Mouse (Mus musculus): ENCODE results near the gene Sgms2. TPM values are rescaled to one million over a fixed set of nuclear protein-coding genes. Genes with fewer than 3 reads are reported as not detected.

Gene Sgms2
- polyA plus RNA-seq, 1 experiment from 2014 or later = 9.2 TPM

GRCm38 (mm10) chr3:131272374-131273100 lies 218.7 kb downstream of the Sgms2 start:
- H3K4me3 ChIP-seq (ENCODE audit: low read depth, low read length) = peak overlapping the region; percentile 77
- WGBS (ENCODE audit: insufficient replicate concordance) = 22% methylated on average over 10 of the region's 10 CpGs
- peak; percentile 2; the same call in 1 of the 2 replicates for ATAC-seq
- peaks cover 18% of the 10 kb centered on the region for H3K4me1 ChIP-seq (ENCODE audit: insufficient read depth)
- TF ChIP-seq EP300 (IDR thresholded peaks at IDR 0.05; ENCODE audit: low read depth) (no peak), CTCF (IDR thresholded peaks at IDR 0.05; ENCODE audit: low read depth) (no peak)
- no peaks in the 10 kb centered on the region for H3K9me3 ChIP-seq (ENCODE audit: low read length)
- H3K4me2 ChIP-seq (ENCODE audit: low read depth, low read length) = peak overlapping the region; percentile 87
- DNase-seq = no peak
- no peaks in the 10 kb centered on the region for H3K27me3 ChIP-seq (ENCODE audit: insufficient read depth, low read length)
- no peaks in the 10 kb centered on the region for H3K36me3 ChIP-seq (replicated peaks; ENCODE audit: insufficient read depth, low read length)
- H3K27ac ChIP-seq (ENCODE audit: low read depth) = peak overlapping the region; percentile 95
- H3K9ac ChIP-seq (replicated peaks) = peak overlapping the region; percentile 79

DNA sequence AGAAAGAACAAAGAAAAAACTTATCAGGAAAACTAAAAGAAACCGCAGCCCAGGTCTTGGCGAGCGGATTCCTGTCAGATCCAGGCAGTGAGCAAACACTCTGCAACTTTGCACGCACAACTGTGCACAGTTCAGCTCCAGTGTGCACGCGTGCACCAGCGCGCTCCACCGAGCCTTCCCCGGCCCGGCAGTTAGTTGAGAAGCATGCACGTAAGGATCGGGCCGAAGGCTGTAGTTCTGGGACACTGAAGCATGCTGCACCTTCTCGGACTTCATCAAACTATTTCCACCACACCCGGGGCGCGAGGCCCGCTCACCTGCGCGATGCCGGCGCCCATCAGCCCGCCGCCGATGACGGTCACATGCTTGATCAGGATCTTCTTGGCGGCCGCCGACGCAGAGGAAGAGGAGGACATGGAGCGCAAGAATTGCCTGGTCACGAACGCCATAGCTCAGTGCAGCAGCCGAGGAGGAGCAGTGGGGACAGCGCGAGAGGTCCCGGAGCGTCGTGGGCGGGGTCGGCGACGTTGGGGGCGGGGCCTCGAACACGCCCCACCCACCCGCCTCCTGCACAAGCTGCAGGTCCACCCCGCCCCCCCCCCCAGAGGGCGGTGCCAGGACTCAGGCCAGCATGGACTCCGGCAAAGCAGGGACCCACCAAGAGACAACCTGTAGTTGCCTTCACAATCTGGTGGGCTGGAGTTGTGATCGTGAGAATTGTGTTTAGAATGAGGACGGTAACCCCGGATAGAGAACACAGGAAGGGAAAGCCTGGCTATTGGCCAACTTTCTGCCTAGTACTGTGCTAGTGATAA lies 219.4 kb downstream of the Sgms2 start, which contains the start of gene Hadh:
Gene Hadh, minus strand, starts transcription at position 543 of the 815 bp plus-strand sequence.
- Histone ChIP-seq H3K4me3 (ENCODE audit: low read depth, low read length) (peak within 1 kb of the TSS; percentile 77), H3K4me2 (ENCODE audit: low read depth, low read length) (peak within 1 kb of the TSS; percentile 87), H3K9me3 (ENCODE audit: low read length) (no peaks in the 10 kb centered on the region), H3K9ac (replicated peaks) (peak within 1 kb of the TSS; percentile 79), H3K27ac (ENCODE audit: low read depth) (peak within 1 kb of the TSS; percentile 95), H3K4me1 (ENCODE audit: insufficient read depth) (peaks cover 22% of the 10 kb centered on the region), H3K36me3 (replicated peaks; ENCODE audit: insufficient read depth, low read length) (peaks cover 2% of the 10 kb centered on the region; the same call in 1 of the 2 replicates), H3K27me3 (ENCODE audit: insufficient read depth, low read length) (no peaks in the 10 kb centered on the region)
- TF ChIP-seq CTCF (IDR thresholded peaks at IDR 0.05; ENCODE audit: low read depth) = no peak
- TF ChIP-seq EP300 (IDR thresholded peaks at IDR 0.05; ENCODE audit: low read depth) = no peak
- DNase-seq = peak; percentile 92
- peak; percentile 87 for ATAC-seq
- under 1% methylated on average over 40 of the region's 54 CpGs for WGBS (ENCODE audit: insufficient replicate concordance)

GRCm38 (mm10) chr3:131271157-131271556 lies 220.1 kb downstream of the Sgms2 start:
- peaks cover 23% of the 10 kb centered on the region for H3K4me1 ChIP-seq (ENCODE audit: insufficient read depth)
- peak; percentile 73 for ATAC-seq
- H3K9ac ChIP-seq (replicated peaks) = peak overlapping the region; percentile 79
- H3K27me3 ChIP-seq (ENCODE audit: insufficient read depth, low read length) = no peaks in the 10 kb centered on the region
- H3K27ac ChIP-seq (ENCODE audit: low read depth) = peak overlapping the region; percentile 95
- H3K9me3 ChIP-seq (ENCODE audit: low read length) = no peaks in the 10 kb centered on the region
- peak overlapping the region; percentile 77 for H3K4me3 ChIP-seq (ENCODE audit: low read depth, low read length)
- peak; percentile 82 for DNase-seq
- WGBS (ENCODE audit: insufficient replicate concordance) = 5% methylated on average over 8 of the region's 8 CpGs
- TF ChIP-seq CTCF (IDR thresholded peaks at IDR 0.05; ENCODE audit: low read depth) (peak; percentile 35), EP300 (IDR thresholded peaks at IDR 0.05; ENCODE audit: low read depth) (no peak)
- H3K36me3 ChIP-seq (replicated peaks; ENCODE audit: insufficient read depth, low read length) = peaks cover 3% of the 10 kb centered on the region; the same call in 1 of the 2 replicates
- H3K4me2 ChIP-seq (ENCODE audit: low read depth, low read length) = peak overlapping the region; percentile 87

- Histone ChIP-seq H3K4me3 (ENCODE audit: low read depth, low read length) (peak overlapping the region; percentile 77), H3K27me3 (ENCODE audit: insufficient read depth, low read length) (no peaks in the 10 kb centered on the region), H3K4me1 (ENCODE audit: insufficient read depth) (peaks cover 23% of the 10 kb centered on the region), H3K27ac (ENCODE audit: low read depth) (peak overlapping the region; percentile 95), H3K9ac (replicated peaks) (peak overlapping the region; percentile 27; the same call in 1 of the 2 replicates), H3K36me3 (replicated peaks; ENCODE audit: insufficient read depth, low read length) (peaks cover 3% of the 10 kb centered on the region; the same call in 1 of the 2 replicates), H3K9me3 (ENCODE audit: low read length) (no peaks in the 10 kb centered on the region), H3K4me2 (ENCODE audit: low read depth, low read length) (peak overlapping the region; percentile 87)
- TF ChIP-seq CTCF (IDR thresholded peaks at IDR 0.05; ENCODE audit: low read depth) (no peak), EP300 (IDR thresholded peaks at IDR 0.05; ENCODE audit: low read depth) (no peak)
- DNase-seq (no peak), ATAC-seq (no peak)
- WGBS (ENCODE audit: insufficient replicate concordance) = 61% methylated on average over 6 of the region's 6 CpGs
Measured at GRCm38 (mm10) chr3:131270381-131270780, 220.8 kb downstream of the Sgms2 start.

Other genes starting within 250 kb of the Sgms2 start
- gene Hadh, start 219.3 kb downstream of the Sgms2 start, polyA plus RNA-seq (2015; fragmentation: Nextera tagmentation; extraction: Ambion mirVana) = 279 and 305 TPM in 2 replicates
- gene Cyp2u1, start 188.2 kb downstream of the Sgms2 start, polyA plus RNA-seq (2015; fragmentation: Nextera tagmentation; extraction: Ambion mirVana) = 1.2 and 1.4 TPM in 2 replicates
- gene Papss1, start 73.4 kb upstream of the Sgms2 start, polyA plus RNA-seq (2015; fragmentation: Nextera tagmentation; extraction: Ambion mirVana) = 5.6 and 6.0 TPM in 2 replicates

Measured in liver, postnatal 0 days (tissue).